Mouse (Mus musculus) thymus, postnatal 4 days (tissue): ENCODE results near the gene Art5.

Source experiments
- DNase-seq: peaks from one replicate; pipeline ENCODE4 v3.0.0; 2021

Gene Art5

GRCm38 (mm10) chr7:102109171-102109570, at the start of gene Art5:
Art5 (minus strand) TSS chr7:102109489.
- no peak for DNase-seq

- DNase-seq = no peak
These were observed 44.4 kb upstream of the Art5 start for GRCm38 (mm10) chr7:102153691-102154090.

- no peak for DNase-seq
These were observed 28.6 kb upstream of the Art5 start for GRCm38 (mm10) chr7:102137898-102138297.

- peak; percentile 81 for DNase-seq
These were observed 28.2 kb upstream of the Art5 start for GRCm38 (mm10) chr7:102137464-102137863.

GRCm38 (mm10) chr7:102132395-102132794, 23.1 kb upstream of the Art5 start:
- DNase-seq = no peak

- DNase-seq = no peak
These were observed 11.0 kb upstream of the Art5 start for GRCm38 (mm10) chr7:102120326-102120725.

- no peak for DNase-seq
These were observed 8.1 kb upstream of the Art5 start for GRCm38 (mm10) chr7:102117382-102117781.

GRCm38 (mm10) chr7:102116579-102117331, 7.5 kb upstream of the Art5 start, which contains the start of gene Chrna10:
Chrna10 (minus strand) TSS chr7:102116828.
- DNase-seq = no peak

- DNase-seq = no peak
These were observed 4.0 kb upstream of the Art5 start for GRCm38 (mm10) chr7:102113151-102113729.

GRCm38 (mm10) chr7:102109746-102110145, 457 bp upstream of the Art5 start:
- DNase-seq = no peak

GRCm38 (mm10) chr7:102108206-102108605, 1.1 kb downstream of the Art5 start:
- DNase-seq = no peak

- peak; percentile 80 for DNase-seq
These were observed 2.6 kb downstream of the Art5 start for GRCm38 (mm10) chr7:102106700-102107141.

- DNase-seq = no peak
These were observed 5.2 kb downstream of the Art5 start for GRCm38 (mm10) chr7:102104126-102104525.

GRCm38 (mm10) chr7:102103555-102103954, 5.7 kb downstream of the Art5 start:
- no peak for DNase-seq

- DNase-seq = no peak
These were observed 6.6 kb downstream of the Art5 start for GRCm38 (mm10) chr7:102102696-102103095.

- no peak for DNase-seq
These were observed 7.0 kb downstream of the Art5 start for GRCm38 (mm10) chr7:102102241-102102640.

- DNase-seq = no peak
These were observed 7.8 kb downstream of the Art5 start, which contains the start of gene Art1 for GRCm38 (mm10) chr7:102101487-102101886. Art1 (plus strand) TSS chr7:102101743.

- no peak for DNase-seq
These were observed 8.4 kb downstream of the Art5 start for GRCm38 (mm10) chr7:102100868-102101267.

GRCm38 (mm10) chr7:102099760-102100661, 9.3 kb downstream of the Art5 start:
- DNase-seq = peak; percentile 71

GRCm38 (mm10) chr7:102087336-102087735, 22.0 kb downstream of the Art5 start:
- no peak for DNase-seq

- no peak for DNase-seq
These were observed 25.1 kb downstream of the Art5 start for GRCm38 (mm10) chr7:102084041-102084696.

- no peak for DNase-seq
These were observed 26.5 kb downstream of the Art5 start, which contains the start of gene Trpc2 for GRCm38 (mm10) chr7:102082816-102083215. Trpc2 (plus strand) TSS chr7:102083116.

GRCm38 (mm10) chr7:102081784-102082183, 27.5 kb downstream of the Art5 start:
- DNase-seq = no peak
